In the genomic region with DNA sequence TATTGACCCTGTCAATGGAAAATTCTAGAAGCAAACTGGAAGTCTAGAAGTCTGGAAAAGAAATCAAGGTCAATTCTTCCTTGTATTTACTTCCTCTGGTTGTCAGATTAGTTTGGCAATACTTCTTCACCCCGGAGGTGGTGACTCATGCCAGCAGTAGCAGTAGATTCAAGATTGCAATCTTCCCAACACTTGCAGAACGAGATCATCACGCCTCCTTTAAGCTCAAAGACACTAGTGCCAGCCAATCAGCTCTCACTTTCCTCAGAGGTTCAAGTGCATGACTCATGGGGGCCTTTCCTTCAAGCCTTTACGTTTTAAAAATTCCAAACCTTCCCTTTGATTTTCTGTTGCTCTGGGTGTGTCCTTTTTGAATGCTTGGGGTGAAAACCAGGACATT, we compare ENCODE assay signal across 18 mouse cellular contexts.
A peak's percentile ranks its signal among the peaks of the same experiment; 100 is the strongest.
DNase-seq lines count a peak whose midpoint lies in the region; ATAC-seq lines count a peak whose summit lies in the region.
"Had no signal": no experiment of that assay in that cellular context is flagged by ENCODE, and none has a peak within 500 bp of the region (broad histone marks: within the 10 kb centered on the region; RNA-seq: fewer than 3 reads in every experiment).

No protein-coding gene starts in this region.

- no peaks in the 10 kb centered on the region for H3K27me3 ChIP-seq in kidney, embryonic 16.5 days (ENCODE audit: insufficient read depth, low read length)
- H3K27me3 ChIP-seq: embryonic facial prominence, embryonic 15.5 days; forebrain, embryonic 15.5 days; lung, embryonic 15.5 days had no signal

- H3K36me3 ChIP-seq in macrophage (ENCODE audit: inconsistent target), result no peaks in the 10 kb centered on the region
- H3K36me3 ChIP-seq in kidney, embryonic 16.5 days (ENCODE audit: insufficient read depth, low read length), result no peaks in the 10 kb centered on the region
- H3K36me3 ChIP-seq: embryonic facial prominence, embryonic 15.5 days; forebrain, embryonic 15.5 days; lung, embryonic 15.5 days had no signal

- no peak overlapping the region for H3K4me3 ChIP-seq in macrophage (ENCODE audit: inconsistent target)
- H3K4me3 ChIP-seq in kidney, embryonic 16.5 days (ENCODE audit: low read length), result no peak overlapping the region
- H3K4me3 ChIP-seq: embryonic facial prominence, embryonic 15.5 days; forebrain, embryonic 15.5 days; heart, adult 2 months; lung, embryonic 15.5 days had no signal

- no peak overlapping the region for H3K4me2 ChIP-seq in kidney, embryonic 16.5 days (replicated peaks; ENCODE audit: low read depth, low read length)
- H3K4me2 ChIP-seq: embryonic facial prominence, embryonic 15.5 days; forebrain, embryonic 15.5 days; hindbrain, embryonic 14.5 days; lung, embryonic 15.5 days had no signal

- ATAC-seq in CD4-positive, CD25-positive, alpha-beta regulatory T cell, adult 4 months, result peak; percentile 53
- no peak for ATAC-seq in kidney, embryonic 16.5 days (ENCODE audit: low FRiP score, low TSS enrichment)
- ATAC-seq: forebrain, embryonic 15.5 days; intestine, embryonic 16.5 days had no signal

- 26% methylated on average over 4 of the region's 4 CpGs for WGBS in macrophage (ENCODE audit: missing documents)
- WGBS in kidney, embryonic 16.5 days, result 62% methylated on average over 4 of the region's 4 CpGs

- peak; percentile 44 for DNase-seq in 416B (ENCODE audit: low read depth)
- peak; percentile 45 for DNase-seq in gonadal fat pad, adult 2 months (ENCODE audit: low read depth)
- DNase-seq in layer of hippocampus, postnatal 10 days (ENCODE audit: low spot score in 2 of 2), result no peak
- no peak for DNase-seq in thymus, adult 18-20 months
- DNase-seq: adrenal gland, postnatal 14 days; heart, adult 2 months; liver; midbrain, embryonic 14.5 days; right cerebral cortex, postnatal 25 days had no signal

- no peaks in the 10 kb centered on the region for H3K79me2 ChIP-seq in macrophage (ENCODE audit: inconsistent target)

- H3K4me1 ChIP-seq in kidney, embryonic 16.5 days (ENCODE audit: insufficient read depth, low read length), result no peaks in the 10 kb centered on the region
- H3K4me1 ChIP-seq: embryonic facial prominence, embryonic 15.5 days; forebrain, embryonic 15.5 days; lung, embryonic 15.5 days had no signal

- H3K27ac ChIP-seq in macrophage, result peak overlapping the region; percentile 58
- no peak overlapping the region for H3K27ac ChIP-seq in kidney, embryonic 16.5 days (ENCODE audit: low read length)
- H3K27ac ChIP-seq: embryonic facial prominence, embryonic 15.5 days; forebrain, embryonic 15.5 days; heart, adult 2 months; hindbrain, embryonic 14.5 days; kidney, postnatal 0 days; lung, embryonic 15.5 days had no signal

- H3K9me3 ChIP-seq in kidney, embryonic 16.5 days (ENCODE audit: low read length), result no peaks in the 10 kb centered on the region
- H3K9me3 ChIP-seq: embryonic facial prominence, embryonic 15.5 days; forebrain, embryonic 15.5 days; lung, embryonic 15.5 days had no signal

- no peak overlapping the region for H3K9ac ChIP-seq in kidney, embryonic 16.5 days (replicated peaks; ENCODE audit: low read length)
- H3K9ac ChIP-seq: embryonic facial prominence, embryonic 15.5 days; forebrain, embryonic 15.5 days; hindbrain, embryonic 14.5 days; lung, embryonic 15.5 days had no signal

Comparison
In these comparisons a context has a peak if more than half of its experiments do, and no peak if none do; other contexts are left out.
1. DNase-seq: peak in 416B (single experiment) and gonadal fat pad, adult 2 months (single experiment); none in layer of hippocampus, postnatal 10 days (0 of 2) and thymus, adult 18-20 months (0 of 2).